Mouse (Mus musculus) adrenal gland, postnatal 36 days (tissue): ENCODE measurements around the gene Gm20388. TPM values are rescaled to one million over a fixed set of nuclear protein-coding genes. Genes with fewer than 3 reads are reported as not detected.
A peak's percentile ranks its signal among the peaks of the same experiment; 100 is the strongest.
"Not testable (repeated sequence)": the region's sequence is repeated elsewhere in the genome, so short reads cannot be mapped to it uniquely, and the experiment has no call there.

Source experiments
- DNase-seq, 2 experiments: peaks; one replicate each; pipeline ENCODE4 v3.0.0; 2021; ENCODE audit warnings: mixed read lengths in 1 of 2
- total RNA-seq, 2 experiments: library from RNA; stranded (reverse); gene quantifications; 2 replicates each; pipeline ENCODE4 v1.2.3; 2021

Gm20388 gene
- total RNA-seq, 2 experiments from 2014 or later, result 2.4 to 7.4 TPM

DNA sequence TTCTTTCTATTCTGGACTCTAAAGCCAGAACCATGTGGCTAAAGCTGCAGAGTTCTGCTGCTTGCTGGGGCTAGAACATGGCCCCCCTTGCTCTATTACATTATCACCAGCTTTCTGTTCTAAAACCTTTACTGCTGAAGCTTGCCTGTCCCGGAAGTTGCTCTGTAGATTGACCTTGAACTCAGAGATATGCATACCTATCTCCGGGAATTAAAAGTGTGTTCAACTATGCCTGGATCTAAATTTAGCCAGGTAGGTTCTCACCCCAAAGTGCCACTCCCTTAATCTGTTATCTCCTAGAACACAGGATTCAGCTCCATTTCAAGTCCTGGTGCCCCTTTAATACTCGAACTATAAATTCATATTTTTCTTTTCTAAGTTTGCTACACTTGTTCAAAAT, 4100.9 kb downstream of the Gm20388 start:
- DNase-seq, result no peak

DNA sequence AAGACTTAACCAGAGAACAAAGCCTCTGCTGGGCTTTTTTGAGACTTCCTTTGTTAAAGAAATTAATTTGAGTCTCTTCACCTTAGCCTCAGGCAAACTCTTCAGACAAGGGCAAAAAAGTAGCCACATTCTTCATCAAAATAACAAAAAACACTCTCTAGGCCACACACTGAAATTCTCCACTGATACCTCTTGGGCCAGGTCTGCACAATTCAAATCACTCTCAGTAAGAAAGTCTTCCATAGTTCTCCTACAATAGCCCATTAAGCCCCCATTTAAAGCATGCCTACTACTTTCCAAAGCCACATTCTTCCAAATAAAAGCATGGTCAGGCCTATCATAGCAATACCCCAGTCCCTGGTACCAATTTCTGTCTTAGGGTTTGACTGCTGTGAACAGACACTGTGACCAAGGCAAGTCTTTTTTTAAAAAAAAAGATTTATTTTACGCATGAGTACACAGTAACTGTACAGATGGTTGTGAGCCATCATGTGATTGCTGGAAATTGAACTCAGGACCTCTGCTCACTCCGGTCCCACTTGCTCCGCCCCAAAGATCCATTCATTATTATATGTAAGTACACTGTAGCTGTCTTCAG, 4101.4 kb downstream of the Gm20388 start:
- no peak for DNase-seq

DNA sequence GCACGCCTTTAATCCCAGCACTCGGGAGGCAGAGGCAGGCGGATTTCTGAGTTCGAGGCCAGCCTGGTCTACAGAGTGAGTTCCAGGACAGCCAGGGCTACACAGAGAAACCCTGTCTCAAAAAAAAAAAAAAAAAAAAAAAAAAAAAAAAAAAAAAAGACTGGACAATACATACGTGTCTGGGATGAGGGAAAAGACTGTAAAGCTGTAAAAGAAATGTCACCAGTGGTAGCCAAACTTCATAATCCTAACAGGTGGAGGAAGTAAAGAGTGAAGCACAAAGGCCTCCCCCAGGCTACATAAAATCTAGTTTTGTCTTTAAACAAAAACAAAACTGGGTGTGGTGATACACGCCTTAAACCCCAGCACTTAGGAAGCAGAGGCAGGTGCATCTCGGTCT, 4103.7 kb downstream of the Gm20388 start:
- DNase-seq, result not testable (repeated sequence)

DNA sequence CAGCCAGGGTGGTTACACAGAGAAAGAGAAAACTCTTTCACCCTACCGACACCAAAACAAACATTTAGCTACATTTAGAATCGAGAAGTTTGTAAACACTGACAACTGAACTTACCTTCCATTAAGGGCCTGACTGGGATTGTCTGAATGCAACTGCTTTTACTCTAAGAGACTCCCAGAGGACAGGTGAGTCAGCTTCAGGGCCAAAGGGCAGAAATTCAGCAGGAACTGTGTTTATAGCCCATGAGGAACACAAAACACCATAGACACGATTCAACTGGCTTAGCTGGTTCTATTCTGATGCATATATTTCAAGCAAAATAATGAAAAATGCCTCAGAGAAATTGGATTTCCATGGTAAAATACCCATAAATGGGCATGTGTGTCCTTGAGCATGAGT, 4104.1 kb downstream of the Gm20388 start:
- DNase-seq, result no peak

DNA sequence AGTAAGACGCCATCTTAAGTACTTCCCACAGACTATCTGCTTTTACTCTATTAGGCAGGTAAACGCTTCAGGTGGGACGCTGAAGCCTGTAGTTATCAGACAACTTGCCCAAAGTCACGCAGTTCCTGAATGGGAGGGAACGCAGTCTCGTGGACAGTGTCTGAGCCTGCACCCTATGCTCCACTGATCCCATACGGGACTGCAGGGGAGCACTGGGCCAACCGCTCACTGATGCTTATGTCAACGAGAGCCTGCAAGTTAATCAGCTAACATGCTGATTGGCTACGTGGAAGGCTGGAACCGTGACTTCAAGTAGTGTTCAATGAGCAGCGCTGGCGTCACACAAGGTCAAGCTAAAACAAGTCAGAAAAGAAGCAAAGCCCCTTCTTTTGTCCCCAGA, 4109.1 kb downstream of the Gm20388 start:
- peak; percentile 11 to 22 for DNase-seq

DNA sequence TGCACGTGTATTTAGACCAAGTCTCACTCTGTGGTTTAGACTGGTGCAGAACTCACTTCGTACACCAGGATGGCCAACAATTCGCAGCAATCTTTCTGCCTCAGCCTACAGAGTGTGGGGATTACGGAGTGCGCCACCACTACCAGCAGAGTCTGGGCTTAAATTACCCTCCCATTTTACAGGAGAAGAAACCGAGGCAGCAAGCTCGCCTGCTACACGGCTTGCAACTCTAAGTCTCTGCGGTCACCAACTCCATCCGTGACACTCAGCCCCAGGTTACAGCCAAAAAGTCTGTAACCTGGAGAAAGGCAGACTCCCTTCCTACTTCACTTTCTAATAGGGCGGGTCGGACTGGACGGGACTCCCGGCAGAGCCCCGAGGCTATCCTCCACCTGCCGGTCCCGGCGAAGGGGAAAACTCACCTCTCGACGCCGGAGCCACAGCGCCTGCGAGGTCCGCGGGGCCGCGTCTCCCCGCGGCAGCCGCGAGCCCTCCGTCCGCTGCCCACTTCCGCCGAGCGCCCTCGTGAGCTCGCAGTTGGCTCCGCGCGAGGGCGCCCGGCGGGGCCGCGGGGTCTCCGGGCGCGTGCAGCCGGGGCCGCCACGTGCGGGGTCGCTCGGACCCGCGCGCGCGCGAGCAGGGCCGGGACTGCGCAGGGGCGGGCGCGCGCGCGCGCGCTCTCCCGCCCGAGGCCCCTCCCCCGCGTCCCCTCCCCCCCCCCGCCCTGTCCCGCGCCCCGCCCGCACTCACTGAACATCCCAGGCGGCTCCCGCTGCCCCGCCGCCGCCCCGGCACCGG, 4110.0 kb downstream of the Gm20388 start:
- DNase-seq, result peak; percentile 60 to 80

DNA sequence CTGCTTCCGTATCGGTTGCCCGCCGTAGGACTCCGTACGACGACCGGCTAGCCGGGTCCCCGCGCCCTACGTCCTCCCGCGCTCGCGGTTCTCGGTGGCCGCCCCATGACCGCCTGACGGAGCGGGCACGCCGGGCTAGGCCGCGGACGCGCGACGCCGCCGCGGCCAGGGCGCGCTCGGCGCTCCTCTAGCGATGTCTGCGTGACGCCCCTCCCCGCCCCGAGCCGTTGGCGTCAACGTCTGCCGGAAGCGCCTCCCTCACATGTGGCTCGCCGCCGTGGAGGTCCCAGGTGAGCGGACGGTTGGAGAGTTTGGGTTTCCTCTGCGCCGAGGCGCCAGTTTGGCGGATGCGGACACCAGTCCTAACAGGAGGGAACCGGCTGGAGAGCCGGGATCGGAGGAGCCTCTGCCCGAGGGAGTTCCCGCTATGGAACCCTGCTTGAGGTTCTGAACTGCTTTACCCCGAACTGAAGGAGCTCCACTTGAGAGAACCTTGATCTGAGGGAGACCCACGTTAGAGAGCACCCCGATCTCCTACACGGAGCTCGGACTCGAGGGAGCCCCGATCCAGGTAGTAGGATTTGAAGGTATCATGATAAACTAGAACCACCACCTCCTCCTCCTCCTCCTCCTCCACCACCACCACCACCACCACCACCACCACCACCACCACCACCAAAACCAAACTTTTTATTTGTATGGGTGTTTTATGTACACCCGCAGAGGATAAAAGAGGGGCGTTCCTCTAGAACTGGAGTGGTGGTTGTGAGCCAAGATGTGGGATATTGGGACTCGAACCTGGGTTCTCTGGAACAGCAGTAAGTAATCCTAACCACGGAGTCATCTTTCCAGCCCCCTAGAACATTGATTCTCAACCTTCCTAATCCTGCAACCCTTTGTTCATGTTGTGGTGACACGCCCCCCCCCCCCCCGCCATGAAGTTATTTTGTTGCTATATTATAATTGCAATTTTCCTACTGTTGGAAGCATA, 4110.9 kb downstream of the Gm20388 start, which contains the start of the genes Taf5l and Urb2:
Taf5l (minus strand) TSS at position 161 of the 991 bp plus-strand sequence.
Urb2 (plus strand) TSS at position 272 of the 991 bp plus-strand sequence.
- DNase-seq, result peak; percentile 94 to 97

DNA sequence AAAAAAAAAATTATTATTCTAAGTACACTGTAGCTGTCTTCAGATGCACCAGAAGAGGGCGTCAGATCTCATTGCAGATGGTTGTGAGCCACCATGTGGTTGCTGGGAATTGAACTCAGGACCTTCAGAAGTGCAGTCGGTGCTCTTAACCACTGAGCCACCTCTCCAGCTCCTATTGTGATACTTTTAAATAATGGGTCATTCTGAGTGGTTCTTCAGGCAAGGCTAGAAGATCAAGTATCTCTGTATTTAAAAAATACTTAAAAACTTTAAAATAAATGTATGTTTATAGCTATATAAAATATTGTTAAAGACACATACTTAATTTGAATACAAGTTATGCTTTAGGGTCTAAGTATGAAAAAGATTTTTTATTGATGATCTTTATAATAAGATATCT, 4115.6 kb downstream of the Gm20388 start:
- not testable (repeated sequence) for DNase-seq

DNA sequence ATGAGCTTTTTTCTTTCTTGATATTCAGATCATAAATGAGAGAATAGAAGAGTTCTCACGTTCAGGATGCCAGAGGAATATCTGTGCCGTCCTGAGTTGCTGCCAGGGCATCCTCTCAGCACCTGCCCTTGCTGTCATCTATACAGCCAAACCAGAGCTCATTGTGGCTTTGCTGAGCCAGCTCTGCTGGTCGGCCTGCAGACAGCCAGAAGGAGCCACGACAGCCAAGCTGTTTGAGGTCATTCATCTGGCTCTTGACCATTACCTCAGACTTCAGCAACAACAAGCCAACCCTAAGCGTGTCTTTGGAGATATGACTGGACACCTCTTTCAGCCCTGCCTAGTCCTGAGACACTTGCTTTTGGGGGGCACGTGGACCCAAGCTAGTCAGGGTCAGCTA, 4117.2 kb downstream of the Gm20388 start:
- DNase-seq, result no peak

DNA sequence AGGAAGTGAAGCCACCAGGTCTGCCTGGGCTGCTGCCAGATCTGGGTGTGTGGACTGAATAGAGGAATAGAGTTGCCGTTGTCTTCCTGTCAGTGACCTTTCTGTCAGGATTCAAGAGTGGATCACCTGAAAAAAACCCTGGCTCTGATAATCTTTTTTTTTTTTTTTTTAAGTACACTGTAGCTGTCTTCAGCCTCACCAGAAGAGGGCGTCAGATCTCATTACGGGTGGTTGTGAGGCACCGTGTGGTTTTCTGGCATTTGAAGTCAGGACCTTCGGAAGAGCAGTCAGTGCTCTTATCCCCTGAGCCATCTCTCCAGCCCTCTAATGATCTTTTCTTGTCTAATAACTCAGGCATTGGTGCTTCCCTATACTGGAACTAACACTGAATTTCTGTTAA, 4122.8 kb downstream of the Gm20388 start:
- peak in 1 of 2 experiments; percentile 10 for DNase-seq

DNA sequence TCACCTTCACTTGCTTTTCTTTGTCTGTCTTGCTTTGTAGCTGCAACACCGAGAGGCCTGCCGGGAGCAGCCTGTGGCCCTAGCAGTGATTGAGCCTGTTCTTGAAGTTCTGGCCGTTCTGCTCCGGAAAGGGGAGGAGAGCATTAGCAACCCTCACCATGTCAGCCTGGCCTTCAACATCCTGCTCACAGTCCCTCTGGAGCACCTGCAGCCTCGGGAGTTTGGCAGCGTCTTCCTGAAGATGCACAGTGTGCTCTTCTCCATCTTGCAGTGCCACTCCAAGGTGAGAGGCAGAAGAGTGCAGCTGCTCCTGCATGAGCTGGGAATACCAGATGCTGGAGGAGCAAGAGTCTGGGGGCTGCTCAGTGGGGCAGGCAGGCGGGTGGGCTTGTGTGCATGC, 4127.5 kb downstream of the Gm20388 start:
- no peak for DNase-seq

DNA sequence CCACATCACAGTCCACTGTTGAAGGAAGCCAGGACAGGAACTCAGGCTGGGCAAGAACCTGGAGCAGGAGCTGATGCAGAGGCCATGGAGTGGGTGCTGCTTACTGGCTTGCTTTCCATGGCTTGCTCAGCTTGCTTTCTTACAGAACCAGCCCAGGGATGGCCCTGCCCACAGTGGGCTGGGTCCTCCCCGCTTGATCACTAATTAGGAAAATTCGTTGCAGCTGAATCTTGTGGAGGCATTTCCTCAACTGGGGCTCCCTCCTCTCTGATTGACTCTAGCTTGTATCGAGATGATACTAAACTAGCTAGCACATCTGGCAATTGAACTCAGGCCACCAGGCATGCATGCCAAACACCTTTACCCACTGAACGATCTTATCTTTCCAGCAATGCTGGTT, 4128.7 kb downstream of the Gm20388 start:
- no peak for DNase-seq

DNA sequence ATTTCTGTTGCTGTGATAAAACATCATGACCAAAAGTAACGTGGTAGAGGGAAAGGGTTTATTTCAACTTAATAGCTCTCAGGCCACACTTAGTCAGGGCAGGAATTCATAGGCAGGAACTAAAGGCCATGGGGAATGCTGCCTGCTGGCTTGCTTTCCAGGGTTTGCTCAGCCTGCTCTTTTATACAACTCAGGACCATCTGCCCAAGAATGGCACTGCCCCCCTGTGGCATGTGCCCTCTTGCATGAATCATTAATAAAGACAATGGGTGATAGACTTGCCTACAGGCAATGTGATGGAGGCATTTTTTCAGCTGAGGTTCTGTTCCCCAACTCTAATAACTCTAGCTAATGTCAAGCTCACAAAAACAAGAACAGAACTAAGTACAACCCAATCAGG, 4131.6 kb downstream of the Gm20388 start:
- no peak for DNase-seq

DNA sequence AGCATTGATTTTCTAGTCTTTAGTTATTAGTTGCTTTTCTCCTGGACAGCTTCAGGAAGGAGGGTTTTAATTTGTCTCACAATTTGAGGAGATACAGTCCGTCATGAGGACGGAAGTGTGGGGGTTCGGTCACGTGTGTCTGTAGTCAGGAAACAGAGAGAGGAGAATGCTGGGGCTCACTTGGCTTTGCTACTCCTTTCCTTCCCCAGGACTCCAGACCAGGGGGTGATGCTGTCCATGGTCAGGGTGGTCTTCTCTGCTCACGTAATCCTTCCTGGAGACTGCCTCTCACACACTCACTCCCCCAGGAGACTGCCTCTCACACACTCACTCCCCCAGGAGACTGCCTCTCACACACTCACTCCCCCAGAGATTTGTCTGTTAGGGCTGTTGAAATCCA, 4133.8 kb downstream of the Gm20388 start:
- DNase-seq, result no peak

DNA sequence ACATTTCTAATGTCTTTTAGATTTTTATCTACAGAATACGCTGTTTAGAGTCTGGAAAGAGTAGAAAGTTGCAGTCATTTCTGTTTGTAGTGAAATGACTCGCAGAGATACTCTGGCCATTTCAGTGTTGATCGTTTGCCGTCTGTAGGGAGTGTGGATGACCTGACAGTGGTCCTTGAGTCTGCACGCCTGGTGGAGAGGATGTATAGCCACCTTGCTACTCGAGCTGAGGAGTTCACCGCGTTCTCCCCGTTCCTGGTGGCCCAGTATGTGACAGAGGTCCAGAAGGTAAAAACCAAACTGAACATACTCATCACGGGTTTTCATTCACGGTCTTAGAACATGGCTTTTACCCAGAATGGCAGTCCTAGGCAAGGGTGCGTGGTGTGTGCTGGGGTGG, 4134.3 kb downstream of the Gm20388 start:
- no peak for DNase-seq

DNA sequence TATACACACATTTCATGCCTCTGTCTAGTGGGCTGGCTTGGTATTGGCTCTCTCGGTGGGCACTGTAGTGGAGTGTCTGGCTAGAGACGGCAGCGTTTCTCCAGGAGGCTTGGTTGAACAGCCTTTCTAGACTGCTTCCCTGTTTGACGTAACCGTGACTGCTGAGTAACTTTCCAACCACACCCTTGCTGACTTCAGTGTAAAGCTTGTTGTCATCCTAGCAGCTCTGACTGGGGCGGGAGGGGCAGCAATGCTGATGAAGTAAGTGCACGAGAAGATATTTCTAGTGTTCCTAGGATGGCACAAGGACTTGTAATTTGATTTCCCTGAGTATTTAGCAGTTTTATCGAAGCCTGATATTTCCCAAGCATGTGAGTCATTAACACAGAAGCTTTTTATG, 4135.2 kb downstream of the Gm20388 start:
- no peak for DNase-seq

DNA sequence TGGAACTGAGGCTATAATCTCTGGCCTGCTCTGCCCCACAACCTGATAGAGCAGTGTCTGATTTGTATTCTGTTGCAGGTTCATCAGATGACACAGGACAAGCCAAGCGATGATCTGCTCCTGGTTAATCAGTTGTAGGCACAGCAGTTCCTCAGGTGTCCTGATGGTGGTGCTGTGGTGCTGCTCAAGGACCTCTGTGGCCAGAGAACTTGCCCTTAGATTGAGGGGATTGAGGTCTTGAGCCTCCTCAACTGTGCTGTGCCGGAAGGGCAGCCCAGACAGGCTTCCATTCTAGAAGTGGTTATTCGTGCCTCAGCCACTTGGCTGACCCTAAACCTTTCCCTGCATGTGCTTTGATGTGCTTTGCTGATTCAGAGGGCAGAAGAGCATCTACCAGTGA, 4141.5 kb downstream of the Gm20388 start:
- DNase-seq, result peak; percentile 71 to 76

DNA sequence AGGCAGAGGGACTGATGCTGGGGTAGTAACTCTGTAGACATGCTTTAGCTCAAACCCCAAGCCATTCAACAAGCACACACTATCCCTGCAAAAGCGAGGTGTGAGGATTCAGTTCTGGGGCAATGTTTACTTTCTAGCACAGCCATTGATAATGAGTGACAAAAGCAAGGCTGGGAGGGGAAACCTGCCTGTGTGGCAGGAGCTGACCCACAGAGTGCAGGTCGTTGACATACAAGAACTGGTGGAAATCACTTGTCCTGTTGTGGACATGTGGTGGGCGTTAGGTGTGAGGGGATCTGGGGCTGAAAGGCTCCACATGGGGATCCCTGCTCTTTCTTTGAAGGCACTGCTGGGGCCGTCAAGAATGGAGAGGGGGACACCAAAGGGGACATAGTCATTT, 4141.9 kb downstream of the Gm20388 start:
- no peak for DNase-seq

DNA sequence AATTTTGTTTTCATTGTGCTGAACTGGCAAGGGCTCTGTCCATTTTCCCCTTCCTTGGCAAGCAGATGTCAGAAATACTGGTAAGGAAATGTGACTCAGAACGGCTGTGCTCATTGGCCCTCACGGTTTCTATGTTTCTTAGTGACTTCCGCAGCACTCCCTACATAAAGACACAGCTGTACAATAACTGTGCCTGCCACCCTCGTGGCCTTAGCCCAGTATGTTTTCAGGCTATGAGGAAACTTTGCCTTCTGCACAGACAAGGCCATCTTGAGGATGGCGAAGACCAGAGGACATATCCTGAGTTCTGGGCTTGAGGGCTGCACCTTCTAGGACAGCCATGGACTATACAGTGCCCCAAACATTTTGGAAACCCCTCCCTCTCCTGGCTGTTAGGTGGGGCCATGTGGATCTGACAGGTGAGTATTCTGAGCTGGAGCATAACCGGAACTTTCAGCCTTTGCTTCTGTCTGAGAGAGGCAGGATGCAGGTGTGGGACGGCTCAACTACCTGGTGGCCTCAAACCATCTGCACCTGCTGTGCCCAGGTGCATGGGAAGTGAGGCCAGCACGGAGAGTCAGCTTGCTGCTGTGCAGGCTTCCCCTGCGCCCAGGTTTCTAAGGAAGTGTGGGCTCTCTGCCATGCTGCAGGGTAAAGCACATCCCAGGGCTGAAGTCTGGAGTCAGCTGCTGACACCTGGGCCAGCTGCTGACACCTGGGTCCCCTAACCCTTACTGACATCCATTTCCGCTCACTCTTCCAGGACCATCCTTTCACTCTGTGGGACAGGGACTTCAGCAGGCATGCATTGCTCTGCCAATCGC, 4146.4 kb downstream of the Gm20388 start:
- no peak for DNase-seq

DNA sequence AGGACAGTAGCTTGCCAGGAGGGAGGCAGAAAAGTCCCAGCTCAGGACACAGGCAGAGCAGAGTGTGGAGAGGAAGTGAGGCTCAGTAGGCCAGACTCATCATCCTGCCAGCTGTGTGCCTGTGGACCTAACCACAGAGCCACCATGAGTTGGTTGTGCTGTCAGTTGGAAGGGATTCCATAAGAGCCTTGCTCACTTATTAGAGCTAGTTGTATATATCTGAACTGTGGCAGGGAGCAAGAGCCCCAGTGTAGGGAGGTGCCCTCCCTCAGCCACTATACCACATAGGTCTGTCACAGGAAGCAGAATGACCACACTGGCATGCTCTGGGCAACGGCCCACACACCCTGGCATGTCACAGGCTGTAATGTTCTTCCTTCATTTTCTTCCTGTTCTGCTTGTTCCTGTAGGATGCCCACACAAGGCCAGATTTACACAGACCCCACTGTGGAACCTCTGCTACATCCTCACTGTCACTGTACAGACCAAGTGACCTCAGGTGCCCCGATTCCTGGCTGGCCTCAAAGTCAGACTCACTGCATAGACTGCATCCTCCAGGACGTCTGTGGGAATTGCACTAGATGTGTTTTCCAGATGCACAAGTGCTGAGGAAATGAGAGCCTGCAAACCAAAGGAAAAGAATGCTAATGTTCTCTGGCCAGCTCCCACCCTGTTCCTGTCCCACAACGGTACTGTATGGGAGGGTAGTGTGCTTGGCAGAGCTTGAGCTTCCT, 4155.9 kb downstream of the Gm20388 start:
- no peak for DNase-seq
